Mouse (Mus musculus) ES-CJ7 (cell line): ENCODE measurements at regions not wholly inside any gene's neighbourhood (a gene's known extent, or its start where the extent isn't known, plus 50 kb on each side); places are given as distances from the start of the nearest gene placed in this dataset.

Experiments used
- DNase-seq: peaks from one replicate; pipeline ENCODE4 v3.0.0; 2011; ENCODE audit warnings: low read depth, low spot score

GRCm38 (mm10) chrX:85971973-85972372, 72.0 kb upstream of the Samt3 start:
- DNase-seq = peak; percentile 6

- peak; percentile 39 for DNase-seq
These were observed 62.9 kb upstream of the Samt3 start for GRCm38 (mm10) chrX:85981051-85981450.
